Mouse (Mus musculus): ENCODE measurements around the gene Gm28729.
"Not testable (repeated sequence)": the region's sequence is repeated elsewhere in the genome, so short reads cannot be mapped to it uniquely, and the experiment has no call there.

The Gm28729 gene

GRCm38 (mm10) chr9:96524972-96525506 is at the start of gene Gm28729:
Gm28729 (minus strand) TSS chr9:96525264.
- DNase-seq (ENCODE audit: extremely low spot score, low spot score), result no peak

DNA sequence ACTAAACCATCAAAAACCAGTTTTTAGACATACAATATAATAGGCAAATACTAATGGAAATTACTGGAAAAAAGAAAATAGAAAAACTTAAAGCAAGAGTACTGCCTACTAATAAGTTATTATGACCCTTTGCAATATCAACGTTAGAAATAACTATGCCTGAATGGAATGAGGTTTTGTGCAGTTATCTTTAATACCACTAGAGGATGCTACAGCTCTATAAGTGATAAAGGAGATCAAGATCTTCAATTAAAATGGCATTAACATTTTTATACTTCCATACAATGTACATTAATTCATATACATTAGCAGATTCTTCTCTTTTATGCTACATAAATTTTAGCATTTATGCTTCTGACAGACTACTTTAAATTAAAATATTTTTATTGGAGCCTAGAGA is 48.2 kb upstream of the Gm28729 start:
- DNase-seq (ENCODE audit: extremely low spot score, low spot score), result no peak

- DNase-seq (ENCODE audit: extremely low spot score, low spot score), result no peak
Measured at GRCm38 (mm10) chr9:96572754-96573153, 47.7 kb upstream of the Gm28729 start.

DNA sequence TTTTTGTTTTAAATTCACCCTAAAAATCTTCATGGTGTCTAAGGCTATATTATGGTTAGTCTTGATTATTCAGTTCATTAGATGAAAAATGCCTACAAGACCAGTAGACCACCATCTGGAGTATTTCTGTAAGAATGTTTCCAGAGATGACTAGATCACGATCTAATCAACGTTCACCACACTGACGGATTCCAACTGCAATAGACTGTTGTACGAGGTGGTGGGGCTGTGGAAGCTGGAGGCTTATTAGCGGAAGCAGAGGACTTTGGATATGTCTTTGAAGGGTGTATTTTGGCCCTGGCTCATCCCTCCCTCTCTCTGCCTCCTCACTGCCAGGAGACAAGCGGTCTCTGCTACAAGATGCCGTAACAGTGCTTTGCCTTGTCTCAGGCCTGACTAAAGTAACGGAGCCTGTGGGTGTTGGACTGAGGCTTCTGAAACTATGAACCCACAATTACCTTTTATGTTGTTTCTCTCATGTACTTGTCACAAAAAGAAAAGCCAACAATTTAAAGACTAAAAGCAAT is 41.5 kb upstream of the Gm28729 start:
- no peak for DNase-seq (ENCODE audit: extremely low spot score, low spot score)

DNA sequence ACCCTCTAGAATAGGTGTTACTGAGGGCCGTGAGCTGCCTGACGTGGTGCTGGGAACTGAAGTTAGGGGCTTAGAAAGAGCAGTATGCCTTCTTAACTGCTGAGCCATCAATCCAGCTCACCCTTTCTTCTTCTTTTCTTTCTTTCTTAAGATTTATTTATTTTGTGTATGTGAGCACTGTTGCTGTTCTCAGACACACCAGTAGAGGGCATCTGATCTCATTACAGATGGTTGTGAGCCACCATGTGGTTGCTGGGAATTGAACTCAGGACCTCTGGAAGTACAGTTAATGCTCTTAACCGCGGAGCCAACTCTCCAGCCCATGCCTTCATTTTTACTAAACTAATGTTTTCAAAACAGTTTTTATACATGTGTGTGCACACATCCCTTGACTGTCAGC is 38.4 kb upstream of the Gm28729 start:
- no peak for DNase-seq (ENCODE audit: extremely low spot score, low spot score)

- DNase-seq (ENCODE audit: extremely low spot score, low spot score), result no peak
Measured at GRCm38 (mm10) chr9:96559148-96559547, 34.1 kb upstream of the Gm28729 start.

DNA sequence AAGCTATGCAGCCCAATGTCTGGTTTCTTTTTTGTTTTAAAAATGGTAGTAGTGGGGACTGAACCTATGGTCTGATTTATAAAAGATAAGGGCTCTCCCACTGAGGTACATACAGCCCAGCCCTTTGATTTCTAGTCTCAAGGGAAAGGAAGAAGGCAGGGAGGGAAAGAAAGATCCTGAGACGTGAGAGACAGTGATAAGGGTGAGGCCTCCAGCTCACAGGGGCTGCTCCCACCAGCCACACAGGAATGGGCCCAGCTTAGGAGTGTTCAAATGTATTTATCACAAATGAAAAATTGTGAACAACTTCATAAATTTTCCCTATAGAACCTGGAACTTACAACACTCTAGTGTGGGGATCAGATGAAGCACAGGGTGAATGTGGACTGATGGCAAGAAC is 33.5 kb upstream of the Gm28729 start:
- no peak for DNase-seq (ENCODE audit: extremely low spot score, low spot score)

GRCm38 (mm10) chr9:96554095-96554494 is 29.0 kb upstream of the Gm28729 start:
- DNase-seq (ENCODE audit: extremely low spot score, low spot score), result no peak

DNA sequence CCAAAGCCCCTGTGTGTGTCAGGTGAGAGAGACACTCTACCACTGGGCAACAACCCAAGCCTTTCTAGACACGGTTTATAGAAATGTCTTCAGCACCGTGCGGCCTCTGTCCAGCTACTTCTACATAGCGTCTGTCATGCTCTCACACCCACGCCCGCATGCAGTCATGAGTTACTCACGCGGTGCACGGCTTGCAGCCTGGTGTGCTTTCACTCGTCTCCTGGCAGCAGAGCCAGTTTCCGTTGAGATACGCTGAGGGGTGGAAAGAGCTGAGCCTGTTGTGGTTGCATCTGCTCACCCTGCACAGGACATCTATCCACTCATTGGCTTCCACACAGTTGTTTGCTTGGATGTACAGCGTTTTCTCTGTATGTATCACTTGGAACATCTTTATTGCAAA is 20.3 kb upstream of the Gm28729 start:
- no peak for DNase-seq (ENCODE audit: extremely low spot score, low spot score)

GRCm38 (mm10) chr9:96543643-96544640 is 18.9 kb upstream of the Gm28729 start:
- DNase-seq (ENCODE audit: extremely low spot score, low spot score), result peak; percentile 68

DNA sequence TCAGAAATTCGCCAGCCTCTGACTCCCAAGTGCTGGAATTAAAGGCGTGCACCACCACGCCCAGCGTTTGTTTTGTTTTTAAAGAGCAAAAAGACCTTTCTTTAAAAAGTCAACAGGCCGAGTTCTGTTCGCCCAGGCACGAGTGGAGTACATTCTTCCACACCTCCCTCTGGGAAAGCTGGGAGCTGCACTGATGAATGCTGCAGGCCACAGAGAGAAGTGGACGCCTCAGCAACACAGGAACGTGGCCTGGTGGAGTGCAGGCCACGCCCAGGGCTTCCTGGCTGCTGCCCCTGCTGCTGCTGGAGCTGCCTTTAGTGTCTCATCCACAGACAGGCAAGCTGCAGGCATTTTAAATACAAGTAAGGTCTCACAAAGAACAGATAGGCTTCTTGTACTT is 13.9 kb upstream of the Gm28729 start:
- DNase-seq (ENCODE audit: extremely low spot score, low spot score), result no peak

DNA sequence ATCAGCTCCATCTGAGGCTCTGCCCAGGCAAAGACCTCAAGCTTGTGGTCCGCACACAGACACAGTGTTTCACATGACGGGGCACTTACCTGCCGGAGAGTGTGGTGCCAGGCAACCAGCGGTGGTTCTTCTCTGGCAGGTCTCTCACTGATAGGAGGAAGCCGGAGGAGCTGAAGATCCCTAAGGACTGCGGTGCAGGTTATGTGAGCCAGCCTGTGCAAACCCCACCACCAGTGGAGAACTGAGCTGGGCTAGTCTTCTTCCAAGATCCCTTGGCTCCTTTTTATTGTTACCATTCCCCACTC is 12.5 kb upstream of the Gm28729 start:
- peak; percentile 14 for DNase-seq (ENCODE audit: extremely low spot score, low spot score)

GRCm38 (mm10) chr9:96536895-96537614 is 12.0 kb upstream of the Gm28729 start:
- DNase-seq (ENCODE audit: extremely low spot score, low spot score), result peak; percentile 69

DNA sequence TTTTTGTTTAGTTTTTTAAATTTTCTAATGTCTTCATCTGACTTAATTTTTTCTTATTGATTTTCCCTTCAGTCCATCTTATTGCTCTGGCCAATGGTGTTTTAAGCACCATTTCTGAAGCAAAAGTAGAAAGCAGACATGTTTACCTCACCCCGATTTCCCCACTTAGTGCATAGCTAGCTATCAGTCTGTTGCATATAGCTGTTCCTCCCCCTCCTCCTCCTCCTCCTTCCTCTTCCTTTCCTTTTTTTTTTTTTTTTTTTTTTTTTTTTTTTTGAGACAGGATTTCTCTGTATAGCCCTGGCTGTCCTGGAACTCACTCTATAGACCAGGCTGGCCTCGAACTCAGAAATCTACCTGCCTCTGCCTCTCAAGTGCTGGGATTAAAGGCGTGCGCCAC is 11.0 kb upstream of the Gm28729 start:
- DNase-seq (ENCODE audit: extremely low spot score, low spot score), result not testable (repeated sequence)

GRCm38 (mm10) chr9:96535431-96535830 is 10.4 kb upstream of the Gm28729 start:
- no peak for DNase-seq (ENCODE audit: extremely low spot score, low spot score)

- DNase-seq (ENCODE audit: extremely low spot score, low spot score), result no peak
Measured at GRCm38 (mm10) chr9:96534256-96534655, 9.2 kb upstream of the Gm28729 start.

- DNase-seq (ENCODE audit: extremely low spot score, low spot score), result no peak
Measured at GRCm38 (mm10) chr9:96533476-96533875, 8.4 kb upstream of the Gm28729 start.

- no peak for DNase-seq (ENCODE audit: extremely low spot score, low spot score)
Measured at GRCm38 (mm10) chr9:96532531-96532930, 7.5 kb upstream of the Gm28729 start.

- DNase-seq (ENCODE audit: extremely low spot score, low spot score), result no peak
Measured at GRCm38 (mm10) chr9:96530674-96531081, 5.6 kb upstream of the Gm28729 start.

DNA sequence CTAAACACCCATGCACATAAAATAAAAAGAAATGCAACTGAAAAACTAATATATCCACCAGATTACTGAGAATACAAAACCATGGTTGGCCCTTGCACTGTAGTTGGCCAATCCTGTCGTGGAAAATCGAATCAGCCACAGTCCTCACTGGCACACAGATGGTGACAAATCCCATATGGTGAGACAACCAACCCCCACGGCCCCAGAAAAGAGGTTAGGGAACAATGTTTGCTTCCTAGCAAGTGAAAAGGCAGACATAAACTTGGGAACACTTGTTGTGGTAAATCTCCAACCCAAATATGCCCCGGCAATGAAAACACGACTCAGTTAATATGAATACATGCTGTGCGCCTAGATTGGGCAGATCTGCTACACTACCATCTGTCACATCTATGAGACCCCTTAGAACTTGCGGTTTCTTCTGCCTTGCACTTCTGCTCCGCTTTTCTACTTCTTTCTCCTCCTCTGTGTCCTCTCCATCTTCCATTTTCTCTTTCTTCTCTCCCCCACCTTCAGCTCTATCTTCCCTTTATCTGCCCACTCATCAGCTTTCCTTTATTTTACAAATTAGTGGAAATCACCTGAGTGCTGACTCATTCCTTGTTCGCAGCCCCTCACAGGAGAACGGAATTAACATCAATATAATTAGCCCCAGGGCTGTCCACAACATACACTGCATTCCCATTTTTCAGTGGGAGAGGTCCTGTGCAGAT is 5.1 kb upstream of the Gm28729 start:
- no peak for DNase-seq (ENCODE audit: extremely low spot score, low spot score)

DNA sequence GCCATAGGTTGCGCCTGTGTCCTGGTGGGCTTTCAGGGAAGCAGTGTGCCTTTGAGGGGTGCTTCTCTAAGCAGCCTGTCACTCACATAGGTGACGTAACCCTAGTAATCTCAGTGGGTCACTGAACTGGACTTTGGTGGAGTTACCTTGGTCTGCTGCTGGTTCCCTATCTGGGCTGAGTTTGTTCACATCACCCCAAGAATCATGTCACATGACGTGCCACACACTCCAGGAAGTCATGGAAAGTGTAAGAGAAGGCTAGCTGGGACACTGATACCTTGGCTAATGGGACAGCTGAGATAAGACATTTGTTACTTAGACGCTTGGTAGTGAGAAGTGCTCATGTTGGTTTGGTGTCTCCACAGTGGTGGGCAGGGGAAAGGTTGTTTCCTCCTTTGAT is 947 bp upstream of the Gm28729 start:
- no peak for DNase-seq (ENCODE audit: extremely low spot score, low spot score)

Data from neural tube, embryonic 10.5 days (tissue).